Mouse (Mus musculus): ENCODE measurements around the gene A26c2. TPM values are rescaled to one million over a fixed set of nuclear protein-coding genes. Genes with fewer than 3 reads are reported as not detected.

Gene A26c2
- not detected in 2 replicates for polyA plus RNA-seq (2021; fragmentation: Nextera tagmentation)
- long read RNA-seq, experiment 1 = 0 reads
- long read RNA-seq, experiment 2 = 0 reads

GRCm38 (mm10) chr7:62823573-62823972 is at the start of gene A26c2:
TSS of gene A26c2 (minus strand) at chr7:62823673.

